Mouse (Mus musculus) gastrocnemius, adult 18-20 months (tissue): ENCODE results near the gene Zfp109. TPM values are rescaled to one million over a fixed set of nuclear protein-coding genes. Genes with fewer than 3 reads are reported as not detected.

Source experiments
- DNase-seq: peaks from one replicate; pipeline ENCODE4 v3.0.0; 2021; ENCODE audit warnings: low spot score
- total RNA-seq, 2 experiments: library from RNA; stranded (reverse); gene quantifications; 2 replicates each; pipeline ENCODE4 v1.2.3; 2021

Zfp109 gene
- total RNA-seq, 2 experiments from 2014 or later = 2.4 to 2.6 TPM

DNA sequence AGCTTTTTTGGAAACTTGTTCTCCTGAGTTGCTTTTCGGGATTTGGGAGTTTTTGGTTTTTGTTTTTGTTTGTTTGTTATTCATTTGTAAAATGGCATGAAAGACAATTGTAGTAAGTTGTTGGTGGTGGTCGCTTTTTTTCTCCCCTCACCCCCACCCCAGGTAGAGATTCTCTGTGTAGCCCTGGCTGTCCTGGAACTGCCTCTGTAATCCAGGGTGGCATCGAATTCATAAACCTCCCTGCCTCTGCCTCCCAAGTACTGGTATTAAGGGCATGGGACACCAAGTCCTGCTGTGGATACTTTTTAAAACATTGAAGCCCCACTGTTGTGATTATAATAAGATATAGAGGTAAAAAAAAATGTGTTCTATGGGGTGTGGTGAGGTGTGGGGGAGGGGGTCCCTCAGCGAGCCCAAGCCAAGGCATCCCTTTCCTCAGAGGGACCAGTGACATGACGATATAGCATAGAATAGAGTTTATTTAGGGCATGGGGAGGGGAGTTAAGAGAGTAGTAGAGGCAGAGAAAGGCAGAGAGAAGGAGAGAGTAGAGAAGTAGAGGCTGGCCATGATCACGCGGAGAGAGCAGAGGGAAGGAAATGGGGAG, 29.0 kb downstream of the Zfp109 start:
- no peak for DNase-seq

DNA sequence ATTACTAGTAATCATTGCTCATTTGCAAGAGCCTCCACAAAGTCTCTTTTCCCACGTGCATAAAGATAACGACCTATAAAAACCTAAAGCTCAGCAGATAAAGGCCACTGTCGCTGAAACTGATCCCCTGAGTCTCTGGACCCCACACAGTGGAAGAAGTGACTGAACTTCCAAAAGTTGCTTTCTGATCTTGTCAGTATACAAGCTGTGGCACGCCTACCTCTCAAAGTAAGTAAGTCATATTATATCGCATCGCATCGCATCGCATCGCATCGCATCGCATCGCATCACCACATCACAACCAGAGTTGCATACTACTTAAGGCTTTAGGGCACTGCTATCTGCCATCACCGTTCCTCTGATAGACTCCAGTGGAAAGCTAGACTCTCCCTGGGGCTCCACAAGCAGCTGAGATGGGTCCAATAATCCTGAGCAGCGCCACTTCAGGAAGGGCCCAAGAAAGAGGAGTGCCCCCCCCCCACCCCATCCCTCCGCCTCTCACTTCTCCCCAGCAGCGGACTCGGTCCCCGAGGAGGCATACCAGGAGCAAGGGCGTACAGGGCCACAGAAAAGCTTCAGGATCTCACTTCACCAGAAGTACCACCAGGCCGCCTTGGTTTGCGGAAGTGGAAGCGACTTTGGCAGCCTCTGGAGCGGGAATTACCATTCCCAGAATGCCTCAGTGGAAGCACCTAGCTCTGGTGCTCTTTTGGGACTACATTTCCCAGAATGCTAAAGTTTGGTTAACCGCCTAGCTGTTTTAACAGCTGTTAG, 29.7 kb downstream of the Zfp109 start:
- DNase-seq = peak; percentile 76

DNA sequence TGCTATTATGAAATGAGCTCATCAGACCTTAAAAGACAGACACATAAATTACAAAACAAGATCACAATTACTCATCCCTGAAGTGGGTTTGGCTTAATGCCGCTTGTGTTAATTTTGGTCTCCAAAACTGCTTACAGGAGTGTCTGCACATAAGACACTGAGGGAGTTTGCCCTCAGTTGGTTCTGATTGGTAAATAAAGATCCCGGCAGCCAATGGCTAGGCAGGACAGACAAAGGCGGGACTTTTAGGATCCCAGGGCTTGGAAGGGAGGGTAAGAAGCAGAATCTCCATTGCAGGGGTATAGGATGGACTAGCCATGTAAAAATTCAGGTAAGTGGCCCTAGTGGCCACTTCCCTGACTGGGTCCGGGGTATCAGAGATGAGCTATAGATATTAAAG, 40.4 kb downstream of the Zfp109 start:
- DNase-seq = no peak

DNA sequence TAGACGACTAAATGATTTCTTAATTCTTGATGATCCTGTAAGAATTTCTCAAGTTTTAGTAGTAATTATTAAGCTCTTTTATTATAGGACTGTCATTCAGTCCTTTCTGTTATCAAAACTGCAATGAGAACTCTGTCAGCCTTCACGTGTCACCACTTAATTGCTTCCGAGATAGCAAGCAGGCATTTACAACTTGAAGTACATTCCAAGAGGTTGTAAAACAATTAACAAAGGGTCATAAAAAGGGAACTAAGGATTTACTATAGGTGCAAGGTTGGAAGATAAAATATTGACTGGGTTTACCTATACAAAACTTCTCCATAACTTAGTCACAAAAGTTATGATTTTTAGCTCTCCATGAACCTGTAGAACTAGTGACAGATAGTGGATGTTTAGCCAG, 44.2 kb downstream of the Zfp109 start:
- no peak for DNase-seq

DNA sequence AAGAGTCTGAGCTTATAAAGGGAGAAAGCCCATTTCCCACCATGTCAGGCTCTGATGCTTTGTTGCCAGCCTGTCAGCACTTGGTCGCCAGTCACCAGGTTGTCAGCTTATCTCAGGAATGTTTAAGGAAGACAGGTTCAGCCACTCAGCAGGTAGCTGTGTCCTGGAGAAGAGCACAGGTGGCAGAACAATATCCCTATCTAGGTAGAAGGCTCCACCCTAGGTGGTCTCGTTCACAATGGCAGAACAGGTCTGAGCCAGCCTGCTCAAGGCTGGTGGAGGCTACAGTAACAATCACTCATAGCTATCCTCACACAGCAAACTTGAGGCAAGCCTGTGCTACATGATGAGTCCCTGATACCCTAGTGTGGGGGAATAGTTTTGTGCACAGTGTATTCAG, 46.0 kb downstream of the Zfp109 start:
- DNase-seq = no peak

DNA sequence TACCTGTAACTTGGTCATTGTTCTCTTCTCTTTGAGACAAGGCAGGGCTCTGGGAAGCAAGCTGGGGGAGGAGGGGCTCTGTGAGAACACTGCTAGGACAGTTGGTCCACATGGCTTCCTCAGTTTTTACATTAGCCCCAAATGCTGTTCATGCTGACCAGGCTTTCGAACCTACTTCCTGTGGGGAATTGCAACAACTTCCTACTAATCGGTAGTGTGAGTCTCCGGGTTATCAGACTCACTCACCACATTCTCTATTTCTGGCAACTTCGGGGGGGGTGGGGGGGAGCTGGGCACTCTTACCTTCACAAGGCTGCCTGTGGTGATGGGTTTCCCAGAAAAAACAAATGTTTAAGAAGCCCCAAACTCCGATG, 47.8 kb downstream of the Zfp109 start:
- DNase-seq = no peak

DNA sequence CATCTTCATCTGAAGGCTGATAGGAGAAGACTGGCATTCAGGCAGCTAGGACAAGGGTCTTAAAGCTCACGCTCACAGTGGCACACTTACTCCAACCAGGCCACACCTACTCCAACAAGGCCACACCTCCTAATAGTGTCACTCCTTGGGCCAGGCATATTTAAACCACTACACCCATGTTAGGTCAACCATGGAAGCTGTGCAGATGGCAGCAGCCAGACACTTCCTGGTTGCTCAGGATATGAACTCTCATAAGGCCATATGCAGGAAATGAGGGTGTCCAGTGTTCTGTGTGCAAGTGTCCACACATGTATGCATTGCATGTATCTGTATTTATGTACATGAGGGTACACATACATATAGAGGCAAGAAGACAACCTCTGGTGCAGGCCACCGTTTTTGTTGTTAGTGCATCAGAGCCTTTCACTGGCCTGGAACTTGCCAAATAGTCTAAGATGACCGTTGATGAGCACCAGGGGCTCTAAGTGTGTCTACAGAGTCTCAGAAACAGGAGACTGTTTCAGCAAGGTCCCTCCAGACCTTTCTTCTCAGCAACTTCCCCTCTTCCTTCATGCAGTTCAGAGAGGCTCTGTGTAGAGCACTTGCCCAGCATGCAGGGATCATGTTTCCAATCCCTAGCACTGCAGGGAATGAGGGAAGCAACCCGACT, 48.3 kb downstream of the Zfp109 start:
- no peak for DNase-seq

DNA sequence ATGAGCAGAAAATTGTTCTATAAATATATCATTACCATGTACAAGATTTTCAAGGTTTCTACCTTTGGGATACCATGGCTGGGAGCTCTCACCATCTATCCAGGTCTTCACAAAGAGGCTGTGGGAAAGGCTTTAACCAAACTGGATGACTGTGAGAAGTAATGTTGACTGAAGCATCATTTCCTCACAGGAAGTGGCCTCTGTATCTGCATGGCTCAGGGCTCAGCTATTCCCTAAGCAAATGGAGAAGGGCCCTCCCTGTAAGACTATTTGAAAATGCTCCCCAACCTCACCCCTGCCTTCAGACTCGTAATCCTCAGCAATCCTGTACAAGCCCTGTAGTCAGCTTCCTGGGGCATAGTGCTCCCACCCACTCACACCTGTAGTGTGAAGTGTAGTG, 49.7 kb downstream of the Zfp109 start:
- no peak for DNase-seq

Other genes starting within 250 kb of the Zfp109 start
- gene V1rd19, start 235.9 kb downstream of the Zfp109 start, total RNA-seq = not detected
- not detected for gene Vmn1r183, start 184.3 kb downstream of the Zfp109 start, total RNA-seq
- gene Zfp180, start 155.6 kb downstream of the Zfp109 start, total RNA-seq = 10 to 100 TPM; 17.1 to 17.2 TPM
- gene Zfp112, start 125.2 kb downstream of the Zfp109 start, total RNA-seq = 1 to 10 TPM; 5.3 to 5.7 TPM
- gene Zfp235, start 103.4 kb downstream of the Zfp109 start, total RNA-seq = 1 to 10 TPM; 3.5 TPM
- under 1 TPM; 0.07 to 0.28 TPM for gene Zfp114, start 62.5 kb downstream of the Zfp109 start, total RNA-seq
- gene Zfp111, start 26.1 kb downstream of the Zfp109 start, total RNA-seq = 1 to 10 TPM; 2.3 to 2.4 TPM
- gene Zfp108, start 17.2 kb upstream of the Zfp109 start, total RNA-seq = 1 to 10 TPM; 1.8 to 2.1 TPM
- 1 to 10 TPM; 7.0 TPM for gene Zfp93, start 32.9 kb upstream of the Zfp109 start, total RNA-seq
- 1 to 10 TPM; 2.2 to 2.6 TPM for gene Zfp61, start 63.7 kb upstream of the Zfp109 start, total RNA-seq
- gene Zfp94, start 79.1 kb upstream of the Zfp109 start, total RNA-seq = 1 to 10 TPM; 1.7 to 2.1 TPM
- gene Tescl, start 96.4 kb upstream of the Zfp109 start, total RNA-seq = not detected
- gene Lypd5, start 111.6 kb upstream of the Zfp109 start, total RNA-seq = not detected
- gene Kcnn4, start 132.7 kb upstream of the Zfp109 start, total RNA-seq = under 1 TPM; 0.46 to 0.50 TPM
- 10 to 100 TPM; 10.3 to 11.0 TPM for gene Smg9, start 162.1 kb upstream of the Zfp109 start, total RNA-seq
- gene Irgc1, start 214.7 kb upstream of the Zfp109 start, total RNA-seq = not detected
- 1 to 10 TPM in 1 of 2 experiments, under 1 TPM in 1; 0.87 to 1.4 TPM for gene Plaur, start 224.9 kb upstream of the Zfp109 start, total RNA-seq
- gene Cadm4, start 244.5 kb upstream of the Zfp109 start, total RNA-seq = 1 to 10 TPM; 2.3 to 3.4 TPM